Mouse (Mus musculus) cortical plate, adult 2 months (tissue): ENCODE data around the gene Wfdc1.

ENCODE experiments used
- CTCF ChIP-seq: fragments of 200-500 bp; IDR thresholded peaks from 2 replicates; pipeline ENCODE4 v1.5.1; 2011; ENCODE audit warnings: mild to moderate bottlenecking, control low read depth, low read length; ENCODE audit not compliant: insufficient read depth; ENCODE audit errors: extremely low read depth
- POLR2A ChIP-seq: fragments of 200-500 bp; IDR thresholded peaks from 2 replicates; pipeline ENCODE4 v1.6.1; 2011; ENCODE audit warnings: mild to moderate bottlenecking, low read length, control low read depth; ENCODE audit not compliant: insufficient read depth; ENCODE audit errors: extremely low read depth

DNA sequence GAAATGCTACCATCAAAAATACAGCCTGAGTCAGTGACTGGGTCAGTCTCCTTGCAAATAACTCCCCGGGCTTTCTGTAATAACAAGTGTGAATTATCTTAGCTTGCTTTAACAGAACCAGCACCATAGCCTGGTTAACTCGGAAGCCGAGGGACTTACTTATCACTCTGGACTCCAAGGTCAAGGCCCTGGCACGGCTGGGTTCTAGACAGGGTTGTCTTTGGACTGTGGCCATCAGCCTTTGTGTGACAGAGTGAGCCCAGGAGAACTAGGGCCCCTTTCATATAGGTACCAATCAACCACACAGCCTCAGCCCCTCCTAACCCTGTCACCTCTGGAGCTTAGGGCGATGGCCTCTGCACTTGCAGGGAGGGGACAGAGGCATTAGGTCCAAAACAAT, 25.1 kb upstream of the Wfdc1 start:
- TF ChIP-seq CTCF (no peak), POLR2A (no peak)
